Mouse (Mus musculus) bone marrow, adult 2 months (tissue): ENCODE measurements around the gene Kynu.

ENCODE experiments used
- CTCF ChIP-seq: fragments of 200-500 bp; IDR thresholded peaks from 2 replicates; pipeline ENCODE4 v1.5.1; 2011; ENCODE audit warnings: low read length, control low read depth; ENCODE audit not compliant: control insufficient read depth, insufficient read depth
- POLR2A ChIP-seq: fragments of 200-500 bp; IDR thresholded peaks from 2 replicates; pipeline ENCODE4 v1.6.1; 2011; ENCODE audit warnings: low read depth, mild to moderate bottlenecking, control low read depth, low read length, borderline replicate concordance; ENCODE audit not compliant: control insufficient read depth

DNA sequence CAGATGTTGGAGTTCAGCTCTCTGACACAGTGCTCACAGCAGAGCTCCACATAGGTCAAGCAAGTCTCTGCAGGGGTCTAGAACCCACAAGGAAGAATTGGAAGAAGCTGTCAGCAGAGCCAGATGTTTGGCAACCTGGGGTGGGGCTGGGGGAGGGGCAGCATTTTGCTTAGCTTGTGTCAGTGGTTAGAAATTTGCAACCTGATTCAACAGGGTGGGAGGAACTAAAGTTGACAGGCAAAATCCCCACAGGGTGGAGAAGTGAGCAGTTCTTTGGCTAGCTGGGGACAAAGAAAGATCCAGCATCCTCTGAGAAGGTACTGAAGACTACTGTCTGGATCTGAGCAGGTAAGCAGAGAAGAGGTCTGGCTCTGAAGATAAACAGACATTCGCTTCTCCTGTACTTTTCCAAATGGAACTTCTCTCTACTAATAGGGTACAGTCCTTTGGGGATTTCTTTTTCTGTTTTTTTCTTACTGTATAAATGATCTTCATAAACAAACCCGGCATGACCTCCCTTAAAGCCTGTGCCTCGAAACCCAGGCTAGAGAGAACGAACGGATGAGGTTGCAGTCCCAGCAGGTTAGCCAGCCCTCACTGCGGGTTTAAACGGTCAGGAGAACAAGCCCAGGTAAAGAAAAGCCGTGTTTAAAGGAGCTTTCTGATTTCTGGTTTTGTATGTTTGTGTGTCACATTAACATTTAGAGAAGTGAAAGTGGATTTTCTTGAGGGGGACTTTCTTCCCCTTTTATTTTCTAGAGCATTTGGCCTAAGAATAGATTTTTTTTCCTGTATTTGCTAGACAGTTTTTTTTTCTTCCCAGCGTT lies at the start of gene Kynu:
- TF ChIP-seq POLR2A (no peak), CTCF (no peak)
